Mouse (Mus musculus): ENCODE measurements around the gene Slc31a1.

Gene Slc31a1

DNA sequence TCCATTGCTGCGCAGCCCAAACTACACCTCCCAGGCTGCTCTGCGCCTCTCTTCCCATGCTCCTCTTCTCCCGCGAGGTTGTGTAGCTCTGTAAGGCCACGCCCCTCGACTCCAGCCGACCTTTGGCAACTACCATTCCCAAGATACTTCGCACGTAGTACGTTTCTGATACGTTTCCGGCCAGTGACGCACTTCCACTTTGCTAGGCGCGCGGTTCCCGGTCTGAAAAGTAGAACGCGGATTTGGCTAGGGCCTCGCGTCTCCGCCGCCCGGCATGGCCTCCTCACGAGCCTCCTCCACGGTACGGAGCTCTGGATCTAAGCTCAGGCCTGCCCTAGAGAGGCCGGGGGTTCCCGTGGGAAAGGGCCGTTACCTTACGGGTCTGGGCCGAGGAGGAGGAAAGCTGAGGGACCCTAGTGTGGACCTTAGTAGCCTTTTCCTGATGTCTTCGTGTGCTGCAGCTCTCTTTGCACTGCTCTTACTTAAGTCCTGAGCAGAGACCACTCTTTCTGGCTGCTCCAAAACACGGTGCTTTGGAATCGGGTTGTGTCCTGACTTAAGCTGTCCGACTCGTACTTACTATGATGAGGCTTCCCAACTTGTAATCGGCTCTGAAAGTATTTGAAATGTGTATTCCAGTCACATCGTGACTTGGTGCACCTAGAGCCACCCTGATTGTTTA lies 48.2 kb downstream of the Slc31a1 start, which contains the start of the genes Cdc26 and Prpf4:
Gene Cdc26, minus strand, starts transcription at position 42 of the 682 bp plus-strand sequence.
Gene Prpf4, plus strand, starts transcription at position 197 of the 682 bp plus-strand sequence.
- peak; percentile 99 for DNase-seq

DNA sequence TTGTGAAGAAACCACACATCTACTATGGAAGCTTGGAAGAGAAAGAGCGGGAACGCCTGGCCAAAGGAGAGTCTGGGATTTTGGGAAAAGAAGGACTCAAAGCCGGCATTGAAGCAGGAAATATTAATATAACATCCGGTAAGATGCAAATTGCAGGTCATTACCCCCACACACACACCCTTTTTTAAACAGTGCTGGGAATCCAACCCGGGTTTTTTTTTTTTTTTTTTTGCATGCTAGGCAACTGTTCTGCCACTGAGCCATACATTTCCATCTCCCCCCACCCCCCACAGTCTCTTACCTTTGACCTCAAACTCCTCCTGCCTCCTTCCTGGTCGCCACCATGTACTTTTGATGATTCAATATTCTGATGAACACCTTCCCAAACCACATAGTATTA lies 49.1 kb downstream of the Slc31a1 start:
- DNase-seq: no peak

DNA sequence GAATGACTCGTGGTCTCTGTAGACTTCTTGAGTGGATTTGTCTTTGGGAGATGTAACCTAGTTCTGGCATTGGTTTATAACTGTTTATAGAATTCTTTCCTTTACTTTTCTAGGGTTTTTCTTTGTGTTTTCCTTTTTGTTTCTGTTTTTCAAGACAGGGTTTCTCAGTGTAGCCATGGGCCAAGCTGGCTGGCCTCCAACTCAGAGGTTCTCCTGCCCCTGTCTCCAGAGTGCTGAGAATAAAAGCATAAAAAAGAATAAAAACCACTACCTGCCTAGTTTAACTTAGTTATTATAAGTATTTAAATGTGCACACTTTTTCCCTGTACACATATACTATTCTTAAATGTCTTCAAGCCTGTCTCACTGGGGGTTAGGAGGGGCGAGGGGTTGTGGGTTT lies 49.8 kb downstream of the Slc31a1 start:
- no peak for DNase-seq

DNA sequence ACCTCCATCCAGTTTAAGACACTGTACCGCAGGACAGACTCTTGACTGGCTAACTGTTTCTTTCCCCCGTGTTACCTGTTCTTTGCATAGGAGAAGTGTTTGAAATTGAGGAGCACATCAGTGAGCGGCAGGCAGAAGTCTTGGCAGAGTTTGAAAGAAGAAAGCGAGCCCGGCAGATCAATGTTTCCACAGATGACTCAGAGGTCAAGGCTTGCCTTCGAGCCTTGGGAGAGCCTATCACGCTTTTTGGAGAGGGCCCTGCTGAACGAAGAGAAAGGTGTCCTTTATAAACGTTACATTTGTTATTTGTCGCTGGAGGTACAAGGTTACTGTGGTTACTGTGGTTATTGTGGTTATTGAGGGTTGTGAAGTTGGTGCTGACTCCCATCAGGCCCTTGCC lies 51.1 kb downstream of the Slc31a1 start:
- DNase-seq: no peak

DNA sequence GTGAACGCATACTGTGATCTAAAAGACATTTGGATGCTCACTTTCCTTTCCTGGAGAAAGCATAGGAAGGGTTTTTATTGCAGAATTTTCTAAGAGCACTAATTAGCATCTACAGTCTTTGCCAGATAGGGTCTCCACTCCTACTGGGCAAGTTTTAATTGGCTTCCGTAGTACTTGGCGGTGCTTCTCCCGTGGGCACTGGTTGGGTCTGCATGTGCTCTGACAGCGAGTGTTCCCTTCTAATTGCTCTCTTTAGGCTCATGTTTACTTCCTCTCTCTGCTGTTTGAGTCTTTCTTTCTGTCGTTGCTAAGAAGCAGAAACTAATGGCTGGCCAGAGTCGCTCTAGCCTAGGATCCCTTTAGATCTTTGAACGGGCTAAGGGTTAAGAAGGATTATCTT lies 57.9 kb downstream of the Slc31a1 start:
- DNase-seq: no peak

DNA sequence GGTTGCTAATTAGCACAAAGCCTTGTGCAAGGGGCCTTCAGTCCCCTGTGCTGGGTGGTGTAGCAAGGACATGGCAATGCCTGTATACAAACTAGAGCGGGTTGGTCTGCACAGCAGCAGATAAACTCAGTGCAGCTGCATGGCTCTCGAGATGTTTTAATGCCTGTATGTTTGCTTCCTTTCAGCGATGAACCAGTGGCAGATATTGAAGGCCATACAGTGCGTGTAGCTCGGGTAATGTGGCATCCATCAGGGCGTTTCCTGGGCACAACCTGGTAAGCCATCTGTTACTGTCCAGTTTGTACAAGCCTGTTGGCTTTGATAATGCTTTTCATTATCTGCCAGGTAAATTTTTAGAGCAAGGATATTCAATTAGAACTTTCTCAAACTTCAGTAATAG lies 58.6 kb downstream of the Slc31a1 start:
- DNase-seq: no peak

DNA sequence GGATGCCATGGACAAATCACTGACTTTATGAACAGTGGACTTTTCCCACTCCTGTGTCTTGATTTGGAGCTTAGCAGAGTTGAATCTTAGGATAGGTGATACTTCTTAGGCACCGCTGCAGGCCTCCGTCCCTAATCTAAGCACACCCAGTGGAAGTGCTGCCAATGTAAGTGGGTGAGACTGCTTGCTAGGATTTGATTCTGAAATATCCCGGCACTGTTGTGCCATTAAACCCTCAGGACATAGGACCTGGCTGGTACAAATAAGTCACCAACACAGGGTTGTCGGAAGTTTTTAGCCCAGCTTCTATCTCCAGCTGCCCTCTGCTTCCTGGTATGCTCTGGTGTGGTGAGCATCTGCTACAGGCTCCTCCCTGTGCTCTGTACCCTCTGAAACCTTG lies 65.4 kb downstream of the Slc31a1 start:
- no peak for DNase-seq

DNA sequence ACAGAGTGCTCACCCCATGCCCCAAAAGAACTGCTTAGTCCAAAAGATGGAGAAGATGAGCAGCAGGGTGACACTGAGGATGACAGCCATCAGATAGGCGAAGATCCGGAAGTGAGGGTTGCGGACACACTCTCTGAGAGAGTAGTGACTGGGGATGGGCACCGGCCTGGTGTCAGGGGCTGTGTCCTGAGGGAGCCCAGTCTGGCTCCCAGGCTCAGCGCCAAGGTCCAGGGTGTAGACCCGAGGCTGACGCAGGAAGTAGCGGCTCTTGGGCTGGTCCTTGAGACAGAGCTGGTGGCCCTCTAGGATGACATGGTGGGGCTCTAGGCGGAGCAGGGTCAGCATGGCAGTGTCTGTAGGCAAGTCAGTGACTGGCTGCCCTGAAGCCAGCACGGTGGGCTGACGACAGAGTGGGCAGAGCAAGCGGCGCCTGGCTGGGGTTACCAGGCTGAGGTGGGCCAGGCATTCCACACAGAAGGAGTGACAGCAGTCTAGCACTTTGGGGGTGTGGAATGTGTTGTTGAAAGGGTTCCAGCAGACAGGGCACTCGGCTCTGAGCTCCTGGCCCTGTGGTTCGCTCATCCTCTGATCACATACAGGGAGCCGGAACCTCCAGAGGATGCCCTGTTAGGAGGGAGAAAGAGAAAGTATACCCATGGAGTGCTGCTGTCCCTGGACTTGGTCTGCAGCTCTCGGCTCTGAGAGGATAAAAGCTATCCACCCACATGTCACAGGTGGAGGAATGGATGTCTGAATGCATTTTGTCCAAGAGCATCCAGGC lies 67.6 kb downstream of the Slc31a1 start:
- DNase-seq: no peak

DNA sequence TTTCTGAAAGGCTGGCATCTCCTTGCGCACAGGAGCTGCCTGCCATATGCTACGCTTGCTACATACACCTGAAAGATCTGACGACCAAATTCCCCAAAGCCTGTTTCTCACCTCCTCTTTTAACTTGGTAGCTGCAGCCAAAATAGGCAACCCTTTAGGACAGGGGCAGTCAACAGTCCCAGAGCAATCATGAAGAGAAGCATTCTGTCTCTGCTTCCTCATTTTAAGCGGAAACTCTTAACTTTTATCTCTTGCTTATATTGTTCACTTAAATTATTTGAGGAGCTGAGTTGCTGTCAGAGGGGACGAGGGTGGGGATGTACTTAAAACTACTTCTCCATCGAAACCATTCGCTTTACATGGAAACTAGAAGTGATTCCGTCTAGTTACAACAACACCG lies 69.1 kb downstream of the Slc31a1 start:
- DNase-seq: no peak

DNA sequence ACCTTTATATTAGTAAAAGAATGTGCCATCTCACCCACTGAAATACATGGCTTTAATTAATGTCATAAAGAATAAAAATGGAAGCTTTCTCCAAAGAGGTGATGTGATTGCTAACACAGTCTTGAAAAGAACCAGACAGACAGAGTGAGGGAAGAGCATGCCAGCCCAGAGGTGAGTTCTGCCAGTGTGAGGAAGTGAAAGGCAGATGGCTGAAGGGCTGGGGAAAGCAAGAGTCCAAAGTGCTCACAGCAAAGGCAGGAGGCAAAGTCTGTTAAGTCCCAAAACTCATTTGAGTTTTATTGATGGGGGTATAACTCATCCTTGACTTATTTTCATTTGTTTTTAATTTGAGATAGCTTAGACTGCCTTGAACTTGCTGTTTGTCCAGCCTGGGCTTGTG lies 70.2 kb downstream of the Slc31a1 start:
- no peak for DNase-seq

DNA sequence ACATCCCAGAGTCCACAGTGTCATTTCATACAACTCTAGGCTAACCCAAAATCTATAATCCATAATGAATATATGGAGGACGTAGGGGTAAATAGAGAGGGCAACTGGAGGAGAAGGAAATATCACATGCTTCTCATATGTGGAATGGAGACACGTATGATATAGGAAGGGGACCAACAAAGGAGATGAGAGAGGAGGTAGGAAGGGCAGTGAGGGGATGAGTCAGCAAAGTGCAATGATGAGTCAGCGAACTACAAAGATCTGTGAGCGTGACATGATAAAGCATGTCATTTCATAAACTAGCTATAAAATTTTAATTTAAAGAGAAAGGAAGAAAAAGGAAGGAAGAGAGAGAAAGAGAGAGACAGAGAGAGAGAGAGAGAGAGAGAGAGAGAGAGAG lies 71.0 kb downstream of the Slc31a1 start:
- DNase-seq: no peak

DNA sequence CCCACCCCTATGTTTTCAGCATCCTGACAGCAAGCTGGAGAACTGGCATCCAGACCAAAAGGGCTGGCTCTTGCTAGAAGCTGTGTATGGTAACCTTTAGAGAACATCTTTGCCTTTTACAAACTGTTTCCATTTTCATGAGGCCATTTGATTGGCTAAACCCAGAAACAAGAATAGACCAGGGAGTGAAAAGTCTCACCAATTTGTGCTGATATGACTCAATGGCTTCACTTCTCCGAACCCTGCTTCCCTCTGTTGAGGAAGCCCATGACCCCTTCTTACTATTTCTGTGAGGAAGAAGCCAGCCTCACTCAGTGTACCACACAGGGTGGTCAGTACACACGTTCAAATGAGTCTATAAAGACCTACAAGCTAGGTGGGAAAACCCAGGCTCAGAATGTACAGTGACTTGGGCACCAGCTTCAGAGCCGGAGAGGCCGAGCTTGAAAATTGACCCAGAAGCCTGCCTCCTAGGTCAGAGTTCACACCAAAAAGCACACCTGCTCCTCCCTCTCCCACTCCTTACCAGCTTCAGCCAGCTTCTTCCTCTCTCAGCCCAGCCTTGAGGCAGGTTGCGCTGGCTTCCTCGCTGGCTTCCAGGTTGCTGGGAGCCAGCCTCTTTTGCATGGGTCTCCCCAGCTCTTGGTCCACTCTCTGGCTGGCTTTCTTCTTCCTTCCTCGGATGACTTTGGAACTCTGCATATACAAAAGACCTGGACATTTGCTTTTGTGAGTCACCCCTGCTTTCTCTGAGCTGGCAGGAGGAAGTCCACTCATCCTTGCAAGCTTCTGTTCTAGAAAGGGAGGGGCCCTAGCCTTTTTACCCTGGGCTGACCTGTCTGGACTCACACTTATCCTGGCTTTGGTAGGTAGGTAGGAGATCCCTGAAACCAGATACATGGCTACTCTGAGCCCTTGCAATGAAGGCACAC lies 73.7 kb downstream of the Slc31a1 start:
- no peak for DNase-seq

DNA sequence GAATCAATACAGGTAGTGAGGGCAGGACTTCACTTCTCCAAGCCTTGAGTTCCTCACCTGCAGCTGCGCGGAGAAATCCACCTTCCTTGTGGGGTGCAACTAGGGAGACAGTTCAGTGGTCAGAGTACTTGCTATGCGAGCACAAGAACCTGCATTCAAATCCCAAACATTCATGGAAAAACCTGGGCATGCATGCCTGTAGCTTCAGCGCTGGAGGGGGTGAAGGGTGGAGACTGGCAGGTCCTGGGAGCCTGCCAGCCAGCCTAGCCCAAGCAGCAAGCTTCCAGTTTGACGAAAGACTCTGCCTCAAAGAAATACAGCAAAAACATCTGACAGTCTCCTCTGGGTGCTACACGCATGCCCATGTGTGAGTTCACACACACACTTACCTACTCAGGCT lies 74.6 kb downstream of the Slc31a1 start, which contains the start of gene Rnf183:
Gene Rnf183, minus strand, starts transcription at position 172 of the 400 bp plus-strand sequence.
- DNase-seq: no peak

DNA sequence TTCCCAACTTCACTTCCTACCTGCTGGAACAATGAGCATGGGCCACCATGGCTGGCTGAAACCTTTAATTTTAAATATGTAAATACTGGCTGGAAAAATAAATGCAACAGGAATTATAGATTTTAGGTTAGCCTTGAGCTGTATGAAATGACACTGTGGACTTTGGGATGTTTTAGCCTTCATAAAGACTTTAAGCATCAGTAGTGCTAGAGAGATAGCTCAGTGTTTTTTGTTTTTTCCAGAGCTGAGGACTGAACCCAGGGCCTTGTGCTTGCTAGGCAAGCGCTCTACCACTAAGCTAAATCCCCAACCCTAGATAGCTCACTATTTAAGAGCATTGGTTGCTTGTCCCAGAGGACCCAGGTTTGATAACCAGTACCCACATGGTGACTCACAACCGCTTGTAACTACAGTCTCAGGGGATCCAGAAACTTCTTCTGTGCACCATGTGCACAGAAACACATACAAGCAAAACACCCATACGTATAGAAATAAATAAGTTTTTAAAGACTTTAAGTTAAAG lies 76.8 kb downstream of the Slc31a1 start:
- no peak for DNase-seq

DNA sequence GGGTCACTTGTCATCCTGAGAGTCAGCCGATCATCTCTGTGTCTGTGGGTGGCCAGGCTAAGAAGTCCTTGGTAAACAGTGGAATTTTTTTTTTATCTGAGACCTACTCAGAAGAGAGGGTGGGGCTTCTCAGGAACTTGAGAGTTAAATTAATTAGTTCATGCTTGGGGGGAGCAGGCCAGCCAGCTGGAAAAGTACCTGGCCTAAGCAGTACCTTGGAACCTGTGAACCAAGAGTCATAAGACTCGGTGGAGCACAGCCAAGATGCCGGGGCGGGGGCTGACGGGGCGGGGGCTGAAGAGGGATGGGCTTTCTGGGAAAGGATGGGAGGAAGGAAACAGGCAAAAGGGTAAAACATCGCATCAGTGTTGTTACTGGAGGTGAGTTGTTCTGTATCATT lies 77.3 kb downstream of the Slc31a1 start:
- no peak for DNase-seq

DNA sequence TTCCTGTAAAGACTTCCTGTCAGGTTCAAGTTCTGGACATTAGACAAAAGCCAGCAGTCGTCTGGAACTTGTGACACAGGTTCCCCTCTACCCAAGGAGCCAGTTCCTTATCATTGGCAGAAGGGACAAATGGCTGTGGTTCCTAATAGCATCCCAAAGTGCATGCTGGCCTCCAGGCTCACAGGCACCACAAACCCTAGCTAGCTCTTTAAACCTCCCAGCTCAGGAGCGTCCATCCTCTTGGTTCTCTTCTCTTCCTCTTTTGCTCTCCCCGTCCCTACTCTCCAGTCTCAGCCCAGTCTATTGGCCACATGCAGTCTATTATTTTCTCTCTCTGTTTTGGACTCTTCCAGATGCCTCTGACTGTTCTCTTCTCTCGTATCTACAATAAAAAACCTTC lies 79.3 kb downstream of the Slc31a1 start:
- no peak for DNase-seq

DNA sequence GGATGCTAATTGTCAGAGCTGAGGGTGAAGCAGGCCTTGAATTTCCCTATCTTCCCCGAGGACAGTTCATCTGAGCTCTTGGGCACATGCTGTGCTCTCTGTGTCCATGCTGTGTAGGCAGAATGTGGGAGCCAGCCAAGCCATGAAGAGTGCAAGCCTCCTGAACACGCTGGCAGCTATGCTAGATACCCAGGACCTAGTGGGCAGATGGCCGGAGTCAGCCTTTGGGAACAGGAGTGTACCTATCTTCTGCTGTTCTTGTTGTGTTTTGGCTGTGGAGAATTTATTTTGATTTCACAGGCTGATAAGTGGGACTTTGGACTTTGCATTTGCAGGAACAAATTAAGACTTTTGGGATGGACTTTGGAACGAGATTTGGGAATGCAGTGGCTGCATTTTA lies 80.0 kb downstream of the Slc31a1 start:
- DNase-seq: no peak

DNA sequence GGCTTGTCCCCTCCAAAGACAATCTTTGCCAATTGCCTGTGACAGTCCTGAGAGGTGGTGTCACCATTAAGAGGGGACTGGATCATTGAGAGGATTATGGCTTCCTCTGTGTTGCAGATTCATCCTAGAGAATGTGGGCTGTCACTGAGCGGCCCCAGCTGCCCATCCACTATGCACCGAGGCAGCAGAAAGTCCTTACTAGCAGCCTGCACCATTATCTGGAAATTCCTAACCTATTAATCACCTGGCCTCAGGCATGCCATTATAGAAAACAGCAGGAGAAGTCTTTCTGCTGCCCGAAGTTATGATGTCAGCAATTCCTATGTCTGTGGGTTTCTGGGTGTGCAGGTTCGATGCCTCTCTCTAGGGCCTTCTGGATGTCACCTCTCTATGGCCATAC lies 80.5 kb downstream of the Slc31a1 start:
- no peak for DNase-seq

All from lung, adult 18-20 months (tissue).